Mouse (Mus musculus) ES-E14 (cell line): ENCODE measurements around the gene Irs1.

Source experiments
- HCFC1 ChIP-seq: IDR thresholded peaks from 2 replicates; pipeline ENCODE4 v1.6.1; 2012; ENCODE audit warnings: low read length, inconsistent platforms, borderline replicate concordance; ENCODE audit not compliant: insufficient read depth
- MAFK ChIP-seq: IDR thresholded peaks from 2 replicates; pipeline ENCODE4 v1.6.1; 2014; ENCODE audit warnings: mild to moderate bottlenecking, low read depth, low read length, inconsistent platforms; ENCODE audit not compliant: insufficient read depth

DNA sequence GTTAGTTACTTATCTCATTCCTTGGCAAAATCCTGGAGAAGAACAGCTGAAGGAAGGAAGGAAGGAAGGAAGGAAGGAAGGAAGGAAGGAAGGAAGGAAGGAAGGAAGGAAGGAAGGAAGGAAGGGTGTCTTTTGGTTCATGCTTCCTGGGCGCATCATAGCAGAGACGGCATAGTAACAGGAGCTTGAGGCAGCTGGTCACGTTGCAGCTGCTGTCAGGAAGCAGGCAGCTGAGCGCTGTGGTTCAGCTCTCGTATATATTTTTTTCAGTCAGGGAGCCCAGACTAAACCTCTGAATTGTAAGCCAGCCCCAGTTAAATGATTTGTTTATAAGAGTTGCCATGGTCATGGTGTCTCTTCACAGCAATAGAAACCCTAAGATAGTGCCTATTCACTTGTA is 34.9 kb upstream of the Irs1 start:
- TF ChIP-seq MAFK (no peak), HCFC1 (no peak)
